Mouse (Mus musculus) myocyte (in vitro differentiated cells): ENCODE results near the gene Ccdc24.

ENCODE experiments used
- CEBPB ChIP-seq: IDR thresholded peaks from 2 replicates; pipeline ENCODE4 v1.6.1; 2011; ENCODE audit warnings: mild to moderate bottlenecking, moderate library complexity; ENCODE audit not compliant: poor library complexity, insufficient read depth, severe bottlenecking
- E2F4 ChIP-seq: IDR thresholded peaks from one replicate; pipeline ENCODE4 v1.6.1; 2011; ENCODE audit warnings: mild to moderate bottlenecking, control low read depth, moderate library complexity; ENCODE audit not compliant: insufficient read depth
- MAX ChIP-seq: IDR thresholded peaks from one replicate; pipeline ENCODE4 v1.6.1; 2011; ENCODE audit warnings: low read depth, mild to moderate bottlenecking, control low read depth
- MYOG ChIP-seq, 3 experiments: IDR thresholded peaks; one replicate each; pipeline ENCODE4 v1.6.1; 2011; ENCODE audit warnings: control low read depth in 2 of 3, low read depth in 2 of 3, mild to moderate bottlenecking in 2 of 3; ENCODE audit not compliant: insufficient read length in 2 of 3, control insufficient read depth in 1 of 3, insufficient read depth in 1 of 3
- POLR2A ChIP-seq: IDR thresholded peaks from one replicate; pipeline ENCODE4 v1.6.1; 2011; ENCODE audit warnings: low read depth, mild to moderate bottlenecking, control low read depth, moderate library complexity; ENCODE audit not compliant: insufficient read length
- POLR2AphosphoS2 ChIP-seq: IDR thresholded peaks from one replicate; pipeline ENCODE4 v1.6.1; 2011; ENCODE audit warnings: low read depth, control low read depth; ENCODE audit not compliant: insufficient read length
- REST ChIP-seq: IDR thresholded peaks from one replicate; pipeline ENCODE4 v1.6.1; 2011; ENCODE audit warnings: mild to moderate bottlenecking, control low read depth, moderate library complexity; ENCODE audit not compliant: insufficient read depth, insufficient read length
- SRF ChIP-seq: IDR thresholded peaks from one replicate; pipeline ENCODE4 v1.6.1; 2011; ENCODE audit warnings: low read depth; ENCODE audit not compliant: control insufficient read depth, insufficient read length
- TCF12 ChIP-seq: IDR thresholded peaks from one replicate; pipeline ENCODE4 v1.6.1; 2011; ENCODE audit warnings: mild to moderate bottlenecking, control low read depth; ENCODE audit not compliant: poor library complexity, insufficient read depth, severe bottlenecking
- TCF3 ChIP-seq: IDR thresholded peaks from one replicate; pipeline ENCODE4 v1.6.1; 2011; ENCODE audit warnings: low read depth, control low read depth; ENCODE audit not compliant: insufficient read length
- USF1 ChIP-seq: IDR thresholded peaks from one replicate; pipeline ENCODE4 v1.6.1; 2011; ENCODE audit warnings: low read depth, mild to moderate bottlenecking, control low read depth, moderate library complexity

DNA sequence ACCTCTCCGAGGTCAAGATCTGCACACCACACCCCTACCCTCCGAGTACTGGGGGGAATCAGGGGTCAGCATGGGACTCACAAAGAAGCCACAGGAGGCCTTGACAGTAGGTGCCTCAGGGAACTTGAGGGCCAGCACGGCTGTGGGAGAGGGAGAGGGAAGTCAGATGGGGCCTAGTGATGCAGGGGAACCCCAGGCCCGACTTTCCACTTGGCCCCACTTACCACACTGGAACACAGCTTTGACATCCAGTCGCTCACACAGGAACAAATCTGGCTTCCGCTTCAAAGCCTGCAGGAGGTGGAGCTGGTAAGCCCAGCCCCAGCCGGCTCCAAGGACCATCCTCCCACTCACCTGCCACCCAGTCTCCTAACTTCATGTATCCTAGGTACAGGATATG lies 23.0 kb upstream of the Ccdc24 start:
- TF ChIP-seq MAX (no peak), POLR2A (no peak), MYOG (IDR thresholded peaks at IDR 0.05; ENCODE audit: control insufficient read depth in 1 of 3, insufficient read depth in 1 of 3, insufficient read length in 2 of 3, low read depth in 2 of 3) (no peak), E2F4 (no peak), TCF12 (no peak), USF1 (no peak), POLR2AphosphoS2 (no peak), TCF3 (no peak), REST (no peak), CEBPB (no peak), SRF (no peak)
